8 mouse cellular contexts compared by ENCODE assay signal in genomic region chrX:74254888-74255565, GRCm38 (mm10). TPM values are rescaled to one million over a fixed set of nuclear protein-coding genes. Genes with fewer than 3 reads are reported as not detected.
DNase-seq lines count a peak whose midpoint lies in the region; ATAC-seq and TF ChIP-seq lines count a peak whose summit lies in the region.

No protein-coding gene starts in this region.

- no peaks in the 10 kb centered on the region; the same call in 1 of the 2 replicates for H3K36me3 ChIP-seq in forebrain, embryonic 11.5 days (ENCODE audit: control insufficient read depth, insufficient read depth, low read length)
- peaks cover 3% of the 10 kb centered on the region; the same call in 1 of the 2 replicates for H3K36me3 ChIP-seq in liver, adult 2 months (ENCODE audit: control insufficient read depth, insufficient read depth, low read length)
- H3K36me3 ChIP-seq in stomach, embryonic 15.5 days: peaks cover 2% of the 10 kb centered on the region; the same call in 1 of the 2 replicates

- H3K9ac ChIP-seq in forebrain, embryonic 11.5 days (ENCODE audit: low read length): peak overlapping the region; percentile 71
- peak overlapping the region; percentile 82 for H3K9ac ChIP-seq in liver, adult 2 months (ENCODE audit: low read depth, low read length)
- peak overlapping the region; percentile 39; the same call in 1 of the 2 replicates for H3K9ac ChIP-seq in stomach, embryonic 15.5 days

- peaks cover 3% of the 10 kb centered on the region; the same call in 1 of the 2 replicates for H3K4me1 ChIP-seq in cerebellum, adult 2 months (ENCODE audit: control insufficient read depth, insufficient read depth, low read length)
- H3K4me1 ChIP-seq in forebrain, embryonic 11.5 days (replicated peaks; ENCODE audit: control insufficient read depth, insufficient read depth, low read length): no peaks in the 10 kb centered on the region
- H3K4me1 ChIP-seq in liver, adult 2 months (ENCODE audit: control insufficient read depth, insufficient read depth, low read length): peaks cover 4% of the 10 kb centered on the region; the same call in 1 of the 2 replicates
- H3K4me1 ChIP-seq in stomach, embryonic 15.5 days: no peaks in the 10 kb centered on the region

- H3K9me3 ChIP-seq in forebrain, embryonic 11.5 days (ENCODE audit: control insufficient read depth, low read length): no peaks in the 10 kb centered on the region
- H3K9me3 ChIP-seq in stomach, embryonic 15.5 days: no peaks in the 10 kb centered on the region

- peak overlapping the region; percentile 98 for H3K4me3 ChIP-seq in cerebellum, adult 2 months (replicated peaks; ENCODE audit: insufficient read depth, low read depth, low read length)
- peak overlapping the region; percentile 55 for H3K4me3 ChIP-seq in forebrain, embryonic 11.5 days (ENCODE audit: low read depth, low read length)
- H3K4me3 ChIP-seq in liver, adult 2 months (ENCODE audit: insufficient read depth, low read depth, low read length): peak overlapping the region; percentile 83
- peak overlapping the region; percentile 58 for H3K4me3 ChIP-seq in stomach, embryonic 15.5 days (replicated peaks)

- H3K79me2 ChIP-seq in liver, adult 2 months (ENCODE audit: control insufficient read depth, insufficient read depth, low read length): no peaks in the 10 kb centered on the region

- peak; percentile 11; the same call in 1 of the 2 replicates for ATAC-seq in forebrain, embryonic 11.5 days (replicated peaks; ENCODE audit: low FRiP score)
- ATAC-seq in stomach, embryonic 15.5 days (ENCODE audit: insufficient read depth, low FRiP score, low read depth): peak; percentile 50

- DNase-seq in cerebellum, adult 2 months: no peak
- DNase-seq in cerebellum, postnatal 14 days: no peak
- DNase-seq in 416B (ENCODE audit: low read depth): peak; percentile 21
- no peak for DNase-seq in forebrain, embryonic 11.5 days (ENCODE audit: low spot score)
- DNase-seq in liver, adult 2 months (ENCODE audit: extremely low read depth, low read depth, low spot score): no peak
- no peak for DNase-seq in testis, postnatal 10 days (ENCODE audit: low spot score)
- no peak for DNase-seq in ovary, adult 18-20 months (ENCODE audit: low spot score)

- TF ChIP-seq POLR2A in cerebellum, adult 2 months (IDR thresholded peaks at IDR 0.05; ENCODE audit: borderline replicate concordance, insufficient read depth, low read length): no peak
- no peak for TF ChIP-seq POLR2A in liver, adult 2 months (IDR thresholded peaks at IDR 0.05; ENCODE audit: extremely low read depth, insufficient read depth, low read length)

- WGBS in cerebellum, adult 2 months: 16% methylated on average over 31 of the region's 31 CpGs
- 20% methylated on average over 31 of the region's 31 CpGs for WGBS in forebrain, embryonic 11.5 days
- WGBS in liver, adult 2 months: 3% methylated on average over 28 of the region's 31 CpGs
- 27% methylated on average over 31 of the region's 31 CpGs for WGBS in stomach, embryonic 15.5 days

- TF ChIP-seq CTCF in cerebellum, adult 2 months (IDR thresholded peaks at IDR 0.05; ENCODE audit: borderline replicate concordance, insufficient read depth, low read depth, low read length): no peak
- no peak for TF ChIP-seq CTCF in liver, adult 2 months (IDR thresholded peaks at IDR 0.05; ENCODE audit: low read depth, low read length)

- peak overlapping the region; percentile 99 for H3K27ac ChIP-seq in cerebellum, adult 2 months (ENCODE audit: insufficient read depth, low read length)
- H3K27ac ChIP-seq in forebrain, embryonic 11.5 days (ENCODE audit: low read depth, low read length): peak overlapping the region; percentile 75
- H3K27ac ChIP-seq in liver, adult 2 months (replicated peaks; ENCODE audit: insufficient read depth, low read depth, low read length): peak overlapping the region; percentile 68
- H3K27ac ChIP-seq in stomach, embryonic 15.5 days: peak overlapping the region; percentile 93

- H3K27me3 ChIP-seq in cerebellum, adult 2 months (ENCODE audit: control insufficient read depth, insufficient read depth, low read length): no peaks in the 10 kb centered on the region
- H3K27me3 ChIP-seq in forebrain, embryonic 11.5 days (ENCODE audit: control insufficient read depth, insufficient read depth, low read length): no peaks in the 10 kb centered on the region
- H3K27me3 ChIP-seq in liver, adult 2 months (ENCODE audit: control insufficient read depth, insufficient read depth, low read length): no peaks in the 10 kb centered on the region
- H3K27me3 ChIP-seq in stomach, embryonic 15.5 days (replicated peaks): no peaks in the 10 kb centered on the region

- peak overlapping the region; percentile 63 for H3K4me2 ChIP-seq in forebrain, embryonic 11.5 days (ENCODE audit: low read depth, low read length, severe bottlenecking)
- H3K4me2 ChIP-seq in stomach, embryonic 15.5 days: peak overlapping the region; percentile 60

RNA-seq across cellular contexts. Expression of gene Emd, which starts 0.5 kb away (rescaled TPM):
- polyA plus RNA-seq in cerebellum, adult 2 months (2012; rRNA removed): 49.0 and 53.6 TPM in 2 replicates
- 27.0 and 28.0 TPM in 2 replicates for polyA plus RNA-seq in forebrain, embryonic 11.5 days (2014; fragmentation: Nextera tagmentation; extraction: Ambion mirVana)
- 10.2 and 10.3 TPM in 2 replicates for total RNA-seq in liver, adult 2 months (2014; rRNA removed)
- 32.4 and 38.8 TPM in 2 replicates for polyA plus RNA-seq in liver, adult 2 months (2012; rRNA removed)
- polyA plus RNA-seq in stomach, embryonic 15.5 days (2015; fragmentation: Nextera tagmentation; extraction: Ambion mirVana): 22.0 and 25.5 TPM in 2 replicates

RNA-seq across cellular contexts. Expression of gene Flna, which starts 5.4 kb away (rescaled TPM):
- 141 and 162 TPM in 2 replicates for polyA plus RNA-seq in cerebellum, adult 2 months (2012; rRNA removed)
- polyA plus RNA-seq in forebrain, embryonic 11.5 days (2014; fragmentation: Nextera tagmentation; extraction: Ambion mirVana): 242 and 249 TPM in 2 replicates
- 34.8 and 47.3 TPM in 2 replicates for total RNA-seq in liver, adult 2 months (2014; rRNA removed)
- 14.9 and 24.4 TPM in 2 replicates for polyA plus RNA-seq in liver, adult 2 months (2012; rRNA removed)
- polyA plus RNA-seq in stomach, embryonic 15.5 days (2015; fragmentation: Nextera tagmentation; extraction: Ambion mirVana): 346 and 386 TPM in 2 replicates

RNA-seq across cellular contexts. Expression of gene Rpl10, which starts 15.6 kb away (rescaled TPM):
- 511 and 570 TPM in 2 replicates for polyA plus RNA-seq in cerebellum, adult 2 months (2012; rRNA removed)
- 614 and 677 TPM in 2 replicates for polyA plus RNA-seq in forebrain, embryonic 11.5 days (2014; fragmentation: Nextera tagmentation; extraction: Ambion mirVana)
- total RNA-seq in liver, adult 2 months (2014; rRNA removed): 1,181 and 1,274 TPM in 2 replicates
- polyA plus RNA-seq in liver, adult 2 months (2012; rRNA removed): 968 and 1,030 TPM in 2 replicates
- polyA plus RNA-seq in stomach, embryonic 15.5 days (2015; fragmentation: Nextera tagmentation; extraction: Ambion mirVana): 643 and 895 TPM in 2 replicates

RNA-seq across cellular contexts. Expression of gene Taz, which starts 26.7 kb away (rescaled TPM):
- 99.4 and 100 TPM in 2 replicates for polyA plus RNA-seq in cerebellum, adult 2 months (2012; rRNA removed)
- 58.1 and 64.3 TPM in 2 replicates for polyA plus RNA-seq in forebrain, embryonic 11.5 days (2014; fragmentation: Nextera tagmentation; extraction: Ambion mirVana)
- 29.7 and 37.2 TPM in 2 replicates for total RNA-seq in liver, adult 2 months (2014; rRNA removed)
- polyA plus RNA-seq in liver, adult 2 months (2012; rRNA removed): 48.8 and 53.9 TPM in 2 replicates
- polyA plus RNA-seq in stomach, embryonic 15.5 days (2015; fragmentation: Nextera tagmentation; extraction: Ambion mirVana): 79.5 and 86.1 TPM in 2 replicates

RNA-seq across cellular contexts. Expression of gene Dnase1l1, which starts 27.1 kb away (rescaled TPM):
- polyA plus RNA-seq in cerebellum, adult 2 months (2012; rRNA removed): 6.4 and 7.5 TPM in 2 replicates
- polyA plus RNA-seq in forebrain, embryonic 11.5 days (2014; fragmentation: Nextera tagmentation; extraction: Ambion mirVana): 3.5 and 5.2 TPM in 2 replicates
- 3.5 and 6.1 TPM in 2 replicates for total RNA-seq in liver, adult 2 months (2014; rRNA removed)
- polyA plus RNA-seq in liver, adult 2 months (2012; rRNA removed): 4.9 and 5.5 TPM in 2 replicates
- polyA plus RNA-seq in stomach, embryonic 15.5 days (2015; fragmentation: Nextera tagmentation; extraction: Ambion mirVana): 15.7 and 17.5 TPM in 2 replicates
